Mouse (Mus musculus) testis, adult 2 months (tissue): ENCODE data around the gene Serp2.

Source experiments
- CTCF ChIP-seq: fragments of 200-500 bp; IDR thresholded peaks from 2 replicates; pipeline ENCODE4 v1.5.1; 2012; ENCODE audit warnings: low read depth, mild to moderate bottlenecking, inconsistent platforms, low read length, moderate library complexity; ENCODE audit not compliant: control insufficient read depth, insufficient read depth, insufficient replicate concordance
- POLR2A ChIP-seq: fragments of 200-500 bp; IDR thresholded peaks from 2 replicates; pipeline ENCODE4 v1.6.1; 2012; ENCODE audit warnings: low read depth, mild to moderate bottlenecking, inconsistent platforms, low read length, moderate library complexity; ENCODE audit not compliant: control insufficient read depth

- no peak for TF ChIP-seq CTCF
- no peak for TF ChIP-seq POLR2A
Measured at GRCm38 (mm10) chr14:76532257-76533169, 24.2 kb downstream of the Serp2 start.
